Mouse (Mus musculus): ENCODE results near the gene Prr7. TPM values are rescaled to one million over a fixed set of nuclear protein-coding genes. Genes with fewer than 3 reads are reported as not detected.
A peak's percentile ranks its signal among the peaks of the same experiment; 100 is the strongest.

The Prr7 gene
- 2.4 and 2.5 TPM in 2 replicates for polyA plus RNA-seq (2014; fragmentation: Nextera tagmentation; extraction: Ambion mirVana)

DNA sequence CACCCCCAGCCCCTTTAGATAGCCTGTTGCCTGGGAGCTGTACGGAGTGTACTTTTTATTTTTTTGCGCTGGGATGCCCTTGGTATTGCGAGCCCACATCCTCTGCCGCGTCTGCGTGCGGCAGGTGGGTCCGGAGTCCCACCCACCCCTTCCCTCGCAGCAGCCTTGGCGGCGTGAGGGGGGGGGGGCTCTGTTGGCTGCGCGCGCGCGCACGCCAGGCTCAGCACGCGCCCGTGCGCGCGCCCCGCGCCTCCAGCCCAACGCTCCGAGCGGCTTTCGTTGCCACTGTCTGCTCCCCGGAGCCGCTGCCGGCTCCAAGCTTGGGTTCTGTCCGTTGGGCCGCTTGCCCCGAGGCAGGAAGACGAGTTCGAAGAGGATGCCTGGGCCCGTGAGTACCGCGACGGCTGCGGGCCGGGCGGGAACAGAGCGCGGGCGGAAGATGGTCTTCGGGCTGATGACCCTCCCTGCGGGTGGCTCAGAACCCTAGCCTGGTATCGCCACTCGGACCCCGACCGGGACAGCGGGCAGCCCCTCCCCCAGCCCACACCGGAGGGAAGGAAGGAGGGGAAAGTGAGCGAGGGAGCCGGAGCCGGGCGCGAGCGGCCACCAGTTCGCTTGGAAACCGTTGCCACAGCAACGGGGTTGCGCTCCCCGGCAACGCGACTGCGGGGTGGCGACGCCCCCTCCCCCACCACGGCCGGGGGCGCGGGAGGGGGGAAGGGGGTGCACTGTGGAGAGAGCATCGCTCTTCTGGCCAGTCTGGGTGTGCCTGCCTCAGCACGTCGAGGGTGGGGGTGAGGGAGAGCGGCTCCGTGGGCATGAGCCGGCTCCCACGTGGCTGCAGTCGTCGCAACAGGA is at the start of gene Prr7:
Gene Prr7, plus strand, starts transcription at position 241 of the 858 bp plus-strand sequence.
- H3K9me3 ChIP-seq (ENCODE audit: control insufficient read depth, low read length) = no peaks in the 10 kb centered on the region
- H3K27ac ChIP-seq (ENCODE audit: low read depth, low read length) = peak within 1 kb of the TSS; percentile 96
- peak within 1 kb of the TSS; percentile 91 for H3K4me2 ChIP-seq (replicated peaks; ENCODE audit: low read depth, low read length)
- ATAC-seq (ENCODE audit: low FRiP score) = peak; percentile 86
- peaks cover 2% of the 10 kb centered on the region; the same call in 1 of the 2 replicates for H3K27me3 ChIP-seq (ENCODE audit: control insufficient read depth, insufficient read depth, low read length)
- H3K9ac ChIP-seq (ENCODE audit: low read depth, low read length) = peak within 1 kb of the TSS; percentile 80
- 0 out of 2 replicates have a peak, but pooled peaks cover 6% of the 10 kb centered on the region for H3K36me3 ChIP-seq (ENCODE audit: control insufficient read depth, insufficient read depth, low read length)
- H3K4me1 ChIP-seq (replicated peaks; ENCODE audit: control insufficient read depth, insufficient read depth, low read length) = peaks cover 20% of the 10 kb centered on the region
- H3K4me3 ChIP-seq (ENCODE audit: low read depth, low read length) = peak within 1 kb of the TSS; percentile 62
- WGBS = under 1% methylated on average over 78 of the region's 84 CpGs
- DNase-seq (ENCODE audit: low spot score) = peak; percentile 90

DNA sequence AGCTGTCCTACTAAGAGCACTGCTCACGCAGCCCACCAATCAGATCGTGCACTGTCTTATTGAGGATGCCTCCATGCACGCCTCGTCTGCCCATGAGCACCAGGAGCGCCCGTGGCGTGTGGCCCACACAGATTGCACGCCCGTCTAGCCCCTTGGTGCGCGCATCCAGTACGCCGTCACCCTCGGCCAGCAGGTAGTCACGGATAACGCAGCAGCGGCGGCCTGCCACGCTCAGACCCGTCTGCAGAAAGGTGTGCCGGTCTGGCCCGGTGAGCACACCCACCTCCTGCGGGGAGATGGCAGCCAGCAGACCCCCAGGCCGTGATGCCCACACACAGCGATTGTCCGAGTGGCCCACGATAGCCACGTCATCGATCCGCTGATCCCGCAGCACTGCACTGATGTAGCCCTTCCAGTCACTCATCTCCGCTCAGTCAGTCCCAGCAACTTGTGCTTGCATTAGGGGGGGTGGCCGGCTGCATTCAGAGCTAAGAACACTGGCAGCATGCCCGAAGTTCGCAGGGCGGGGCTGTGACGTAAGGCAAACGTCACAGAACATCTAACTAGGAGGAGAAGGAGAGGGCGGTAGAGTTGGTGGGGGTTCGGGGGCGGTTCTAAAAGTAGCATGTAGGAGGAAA is 49.2 kb upstream of the Prr7 start, which contains the start of gene Pfn3:
Gene Pfn3, minus strand, starts transcription at position 490 of the 638 bp plus-strand sequence.
- Histone ChIP-seq H3K4me1 (replicated peaks; ENCODE audit: control insufficient read depth, insufficient read depth, low read length) (no peaks in the 10 kb centered on the region), H3K27ac (ENCODE audit: low read depth, low read length) (no peak within 1 kb of the TSS), H3K27me3 (ENCODE audit: control insufficient read depth, insufficient read depth, low read length) (peaks cover 21% of the 10 kb centered on the region), H3K4me2 (replicated peaks; ENCODE audit: low read depth, low read length) (peak within 1 kb of the TSS; percentile 62), H3K4me3 (ENCODE audit: low read depth, low read length) (peak within 1 kb of the TSS; percentile 31), H3K36me3 (ENCODE audit: control insufficient read depth, insufficient read depth, low read length) (no peaks in the 10 kb centered on the region), H3K9ac (ENCODE audit: low read depth, low read length) (peak within 1 kb of the TSS; percentile 55), H3K9me3 (ENCODE audit: control insufficient read depth, low read length) (no peaks in the 10 kb centered on the region)
- ATAC-seq (ENCODE audit: low FRiP score) (peak; percentile 45; the same call in 1 of the 2 replicates), DNase-seq (ENCODE audit: low spot score) (peak; percentile 71)
- 11% methylated on average over 41 of the region's 41 CpGs for WGBS

DNA sequence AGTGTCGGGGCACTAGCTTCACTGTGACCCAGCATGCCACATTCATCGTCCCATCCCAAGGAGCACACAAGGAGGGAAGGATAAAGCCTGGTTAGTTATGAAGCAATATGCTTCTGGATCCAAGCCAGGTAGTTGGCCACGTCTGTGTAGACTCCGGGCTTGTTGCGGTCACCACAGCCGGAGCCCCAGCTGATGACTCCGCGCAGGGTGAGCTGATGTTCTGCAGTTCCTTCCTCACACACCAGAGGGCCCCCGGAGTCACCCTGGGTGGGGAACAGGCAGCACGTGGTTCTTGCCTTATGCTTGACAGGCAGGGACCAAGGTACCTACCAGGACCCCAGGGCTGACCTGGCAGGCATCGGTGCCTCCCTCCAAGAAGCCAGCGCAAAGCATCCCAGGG is 46.1 kb upstream of the Prr7 start:
- Histone ChIP-seq H3K9ac (ENCODE audit: low read depth, low read length) (0 out of 2 replicates have a peak overlapping the region, but pooled peaks have one; percentile 19), H3K4me2 (replicated peaks; ENCODE audit: low read depth, low read length) (0 out of 2 replicates have a peak overlapping the region, but pooled peaks have one; percentile 17), H3K4me1 (replicated peaks; ENCODE audit: control insufficient read depth, insufficient read depth, low read length) (peaks cover 3% of the 10 kb centered on the region; the same call in 1 of the 2 replicates), H3K27ac (ENCODE audit: low read depth, low read length) (no peak overlapping the region), H3K36me3 (ENCODE audit: control insufficient read depth, insufficient read depth, low read length) (no peaks in the 10 kb centered on the region), H3K9me3 (ENCODE audit: control insufficient read depth, low read length) (no peaks in the 10 kb centered on the region), H3K4me3 (ENCODE audit: low read depth, low read length) (no peak overlapping the region), H3K27me3 (ENCODE audit: control insufficient read depth, insufficient read depth, low read length) (peaks cover 45% of the 10 kb centered on the region)
- DNase-seq (ENCODE audit: low spot score) = peak; percentile 90
- WGBS = 12% methylated on average over 12 of the region's 12 CpGs
- ATAC-seq (ENCODE audit: low FRiP score) = peak; percentile 71; the same call in 1 of the 2 replicates

DNA sequence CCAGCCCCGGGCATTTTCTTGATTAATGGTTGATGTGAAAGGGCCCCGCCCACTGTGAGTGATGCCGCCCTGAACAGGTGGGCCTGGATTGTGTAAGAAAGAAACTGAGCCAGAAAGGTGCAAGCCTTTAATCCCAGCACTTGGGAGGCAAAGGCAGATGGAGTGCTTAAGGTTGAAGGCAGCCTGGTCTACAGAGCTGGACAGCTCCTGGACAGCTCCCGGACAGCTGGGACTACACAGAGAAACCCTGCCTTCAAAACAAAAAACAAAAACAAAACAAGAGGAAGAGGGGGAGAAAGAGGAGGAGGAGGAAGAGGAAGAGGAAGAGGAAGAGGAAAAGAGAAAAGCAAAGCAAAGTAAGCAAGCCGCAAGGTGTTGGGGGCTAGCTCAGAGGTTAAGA is 44.9 kb upstream of the Prr7 start:
- no peak for ATAC-seq (ENCODE audit: low FRiP score)
- no peaks in the 10 kb centered on the region for H3K36me3 ChIP-seq (ENCODE audit: control insufficient read depth, insufficient read depth, low read length)
- H3K9me3 ChIP-seq (ENCODE audit: control insufficient read depth, low read length) = no peaks in the 10 kb centered on the region
- 88% methylated on average over 5 of the region's 5 CpGs for WGBS
- no peak overlapping the region for H3K4me3 ChIP-seq (ENCODE audit: low read depth, low read length)
- H3K9ac ChIP-seq (ENCODE audit: low read depth, low read length) = no peak overlapping the region
- no peak overlapping the region for H3K4me2 ChIP-seq (replicated peaks; ENCODE audit: low read depth, low read length)
- H3K4me1 ChIP-seq (replicated peaks; ENCODE audit: control insufficient read depth, insufficient read depth, low read length) = peaks cover 3% of the 10 kb centered on the region; the same call in 1 of the 2 replicates
- H3K27me3 ChIP-seq (ENCODE audit: control insufficient read depth, insufficient read depth, low read length) = peaks cover 45% of the 10 kb centered on the region
- no peak overlapping the region for H3K27ac ChIP-seq (ENCODE audit: low read depth, low read length)
- no peak for DNase-seq (ENCODE audit: low spot score)

DNA sequence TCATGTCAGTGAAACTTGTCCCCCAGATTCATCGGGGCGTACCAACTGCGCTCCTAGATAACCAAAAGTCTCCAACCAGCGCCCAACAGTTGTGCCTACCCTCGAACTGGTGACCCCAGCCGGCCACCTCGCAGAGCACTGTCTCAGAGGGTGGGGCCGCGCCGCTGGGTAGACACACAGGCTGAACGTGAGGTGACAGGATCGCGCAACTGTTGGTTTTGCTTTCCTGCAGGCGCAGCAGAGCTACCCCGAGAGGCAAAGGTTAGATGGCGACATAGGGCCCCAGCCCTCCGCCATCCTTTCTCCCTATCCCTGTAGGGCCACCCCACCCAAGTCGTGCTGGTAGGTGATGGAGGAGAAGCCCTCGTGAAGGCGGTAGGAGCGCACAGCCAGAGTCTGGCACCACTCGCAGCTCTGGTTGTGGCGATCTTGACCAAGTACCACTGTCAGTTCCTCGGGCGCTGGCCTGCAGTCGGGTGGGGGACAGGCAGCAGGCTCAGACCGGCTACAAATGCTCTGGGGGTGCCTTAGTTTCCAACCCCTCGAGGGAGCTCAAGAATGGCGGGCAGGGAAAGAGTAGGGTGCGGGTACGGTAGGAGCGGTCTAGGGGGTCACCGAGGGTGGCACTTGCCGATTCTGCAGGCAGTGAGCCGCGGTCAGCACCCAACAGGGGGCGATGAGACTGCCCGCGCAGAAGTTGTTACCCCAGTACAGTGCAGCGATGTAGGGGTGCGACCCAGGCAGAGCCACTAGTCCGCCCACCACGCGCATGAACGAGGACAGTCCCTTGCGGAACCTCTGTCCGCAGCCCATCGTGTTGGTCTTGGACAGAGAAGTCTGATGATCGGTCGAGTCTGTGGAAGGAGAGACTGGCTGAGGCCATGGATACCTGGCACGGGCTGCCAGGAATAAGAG is 43.8 kb upstream of the Prr7 start:
- no peaks in the 10 kb centered on the region for H3K36me3 ChIP-seq (ENCODE audit: control insufficient read depth, insufficient read depth, low read length)
- H3K27ac ChIP-seq (ENCODE audit: low read depth, low read length) = no peak overlapping the region
- H3K9ac ChIP-seq (ENCODE audit: low read depth, low read length) = no peak overlapping the region
- ATAC-seq (ENCODE audit: low FRiP score) (0 out of 2 replicates have a peak, but pooled peaks have one; percentile 40), DNase-seq (ENCODE audit: low spot score) (no peak)
- no peaks in the 10 kb centered on the region for H3K9me3 ChIP-seq (ENCODE audit: control insufficient read depth, low read length)
- H3K4me1 ChIP-seq (replicated peaks; ENCODE audit: control insufficient read depth, insufficient read depth, low read length) = peaks cover 3% of the 10 kb centered on the region; the same call in 1 of the 2 replicates
- WGBS = 30% methylated on average over 51 of the region's 51 CpGs
- no peak overlapping the region; the same call in 1 of the 2 replicates for H3K4me2 ChIP-seq (replicated peaks; ENCODE audit: low read depth, low read length)
- H3K4me3 ChIP-seq (ENCODE audit: low read depth, low read length) = no peak overlapping the region
- H3K27me3 ChIP-seq (ENCODE audit: control insufficient read depth, insufficient read depth, low read length) = peaks cover 40% of the 10 kb centered on the region

DNA sequence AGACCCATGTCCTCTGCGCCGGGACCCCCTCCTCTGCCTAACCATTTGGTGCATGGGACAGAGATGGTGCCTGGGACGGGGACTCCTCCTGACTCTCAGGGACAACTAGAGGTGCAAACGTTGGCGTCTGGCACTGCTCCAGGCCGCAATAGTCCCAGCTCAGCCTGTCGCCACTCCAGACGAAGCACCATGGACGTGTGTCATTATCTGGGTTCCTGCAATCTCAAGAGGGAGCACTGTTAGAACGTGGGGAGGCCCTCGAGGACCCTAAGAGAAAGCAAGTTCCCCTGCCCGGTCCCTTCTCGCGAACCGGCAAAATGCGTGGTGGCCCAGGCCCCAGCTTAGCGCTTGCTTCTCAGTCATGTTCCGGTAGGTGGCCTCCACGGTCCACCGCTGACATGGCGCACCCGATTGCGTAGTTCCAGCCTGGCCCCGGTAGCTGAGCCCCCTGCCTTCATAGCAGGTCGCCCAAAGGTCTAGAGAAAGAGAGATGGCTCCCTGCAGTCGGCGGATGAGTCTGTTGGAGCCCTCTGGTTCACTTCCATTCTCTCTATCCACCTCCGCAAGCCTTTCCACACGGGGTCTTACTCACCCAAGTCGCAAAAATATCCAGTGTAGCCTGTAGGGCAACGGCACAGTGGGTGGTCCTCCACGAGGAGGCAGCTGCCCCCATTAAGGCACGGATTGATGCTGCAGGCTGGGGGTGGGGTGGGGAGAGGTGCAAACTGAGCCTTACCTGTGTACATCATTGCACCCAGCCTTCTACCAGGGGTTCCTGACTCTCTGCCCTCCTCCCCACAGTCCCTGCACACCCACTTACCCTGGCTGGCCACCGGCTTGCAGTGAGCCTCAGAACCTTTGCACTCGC is 42.9 kb upstream of the Prr7 start:
- H3K9me3 ChIP-seq (ENCODE audit: control insufficient read depth, low read length) = no peaks in the 10 kb centered on the region
- DNase-seq (ENCODE audit: low spot score) (peak; percentile 73), ATAC-seq (ENCODE audit: low FRiP score) (peak; percentile 54; the same call in 1 of the 2 replicates)
- H3K4me2 ChIP-seq (replicated peaks; ENCODE audit: low read depth, low read length) = peak overlapping the region; percentile 30
- H3K4me3 ChIP-seq (ENCODE audit: low read depth, low read length) = peak overlapping the region; percentile 17; the same call in 1 of the 2 replicates
- H3K27me3 ChIP-seq (ENCODE audit: control insufficient read depth, insufficient read depth, low read length) = peaks cover 40% of the 10 kb centered on the region
- H3K9ac ChIP-seq (ENCODE audit: low read depth, low read length) = no peak overlapping the region; the same call in 1 of the 2 replicates
- 13% methylated on average over 35 of the region's 35 CpGs for WGBS
- peaks cover 3% of the 10 kb centered on the region; the same call in 1 of the 2 replicates for H3K4me1 ChIP-seq (replicated peaks; ENCODE audit: control insufficient read depth, insufficient read depth, low read length)
- H3K27ac ChIP-seq (ENCODE audit: low read depth, low read length) = no peak overlapping the region
- H3K36me3 ChIP-seq (ENCODE audit: control insufficient read depth, insufficient read depth, low read length) = no peaks in the 10 kb centered on the region

DNA sequence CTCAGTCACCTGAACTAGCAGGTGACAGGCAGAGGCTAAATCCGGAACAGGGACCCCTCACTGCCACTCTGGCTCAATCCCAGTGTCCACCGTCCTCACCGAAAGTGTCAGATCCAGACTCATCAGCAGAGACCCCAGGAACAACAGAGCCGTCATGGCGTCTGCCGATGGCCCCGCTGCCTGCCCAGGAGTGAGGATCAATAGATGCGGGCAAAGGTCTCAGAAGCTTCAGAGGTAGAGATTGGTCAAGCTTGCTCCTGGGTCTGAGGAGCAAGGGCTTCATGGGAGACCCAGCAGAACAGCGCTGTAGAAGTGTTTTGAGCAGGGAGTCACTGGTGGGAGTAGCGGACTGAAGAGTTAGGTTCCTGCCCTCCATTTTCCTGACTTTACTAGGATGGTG is 37.5 kb upstream of the Prr7 start, which contains the start of gene F12:
Gene F12, minus strand, starts transcription at position 181 of the 400 bp plus-strand sequence.
- ATAC-seq (ENCODE audit: low FRiP score) = no peak
- WGBS = 91% methylated on average over 10 of the region's 10 CpGs

More for the DNA sequence above, 37.5 kb upstream of the Prr7 start, which contains the start of gene F12:
- no peak within 1 kb of the TSS for H3K4me3 ChIP-seq (ENCODE audit: low read depth, low read length)
- DNase-seq (ENCODE audit: low spot score) = no peak
- no peak within 1 kb of the TSS for H3K27ac ChIP-seq (ENCODE audit: low read depth, low read length)
- H3K9me3 ChIP-seq (ENCODE audit: control insufficient read depth, low read length) = no peaks in the 10 kb centered on the region
- no peak within 1 kb of the TSS for H3K4me2 ChIP-seq (replicated peaks; ENCODE audit: low read depth, low read length)
- H3K27me3 ChIP-seq (ENCODE audit: control insufficient read depth, insufficient read depth, low read length) = peaks cover 7% of the 10 kb centered on the region
- H3K9ac ChIP-seq (ENCODE audit: low read depth, low read length) = no peak within 1 kb of the TSS
- no peaks in the 10 kb centered on the region for H3K4me1 ChIP-seq (replicated peaks; ENCODE audit: control insufficient read depth, insufficient read depth, low read length)
- no peaks in the 10 kb centered on the region for H3K36me3 ChIP-seq (ENCODE audit: control insufficient read depth, insufficient read depth, low read length)

Measured in hindbrain, embryonic 11.5 days (tissue).